Mouse (Mus musculus) urinary bladder, postnatal 25 days (tissue): Measurements from ENCODE around the gene Phactr4.
A peak's percentile ranks its signal among the peaks of the same experiment; 100 is the strongest.
"Not testable (repeated sequence)": the region's sequence is repeated elsewhere in the genome, so short reads cannot be mapped to it uniquely, and the experiment has no call there.

ENCODE experiments used
- DNase-seq: peaks from one replicate; pipeline ENCODE4 v3.0.0; 2022; ENCODE audit warnings: low spot score

The Phactr4 gene

GRCm38 (mm10) chr4:132421923-132422782, at the start of gene Phactr4:
Gene Phactr4 (minus strand): TSS chr4:132422489.
- DNase-seq = peak; percentile 90

DNA sequence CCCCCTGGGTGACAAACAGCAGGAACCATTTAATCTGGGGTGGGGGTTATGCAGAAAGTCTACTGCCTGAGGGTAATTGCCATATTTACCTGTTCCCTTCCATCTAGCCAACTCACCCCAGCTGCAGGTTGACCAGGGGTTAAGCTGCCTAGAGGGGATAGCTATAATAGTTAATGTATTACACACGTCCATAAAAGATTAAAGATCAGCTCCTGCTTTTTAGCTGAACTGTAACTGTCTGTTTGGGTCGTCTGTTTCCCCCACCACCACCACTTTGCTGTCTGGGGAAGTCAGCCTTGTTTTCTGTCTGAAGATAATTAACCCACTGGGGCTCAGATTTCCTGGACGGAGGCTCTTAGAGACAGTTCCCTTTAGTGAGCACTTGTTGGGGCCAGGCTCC, 47.6 kb upstream of the Phactr4 start:
- DNase-seq = no peak

- DNase-seq = no peak
Observed at GRCm38 (mm10) chr4:132464255-132464613, 41.9 kb upstream of the Phactr4 start.

- DNase-seq = peak; percentile 85
Observed at GRCm38 (mm10) chr4:132463430-132464254, 41.4 kb upstream of the Phactr4 start, which contains the start of gene Med18. Gene Med18 (minus strand): TSS chr4:132463921.

GRCm38 (mm10) chr4:132462836-132463235, 40.5 kb upstream of the Phactr4 start:
- no peak for DNase-seq

DNA sequence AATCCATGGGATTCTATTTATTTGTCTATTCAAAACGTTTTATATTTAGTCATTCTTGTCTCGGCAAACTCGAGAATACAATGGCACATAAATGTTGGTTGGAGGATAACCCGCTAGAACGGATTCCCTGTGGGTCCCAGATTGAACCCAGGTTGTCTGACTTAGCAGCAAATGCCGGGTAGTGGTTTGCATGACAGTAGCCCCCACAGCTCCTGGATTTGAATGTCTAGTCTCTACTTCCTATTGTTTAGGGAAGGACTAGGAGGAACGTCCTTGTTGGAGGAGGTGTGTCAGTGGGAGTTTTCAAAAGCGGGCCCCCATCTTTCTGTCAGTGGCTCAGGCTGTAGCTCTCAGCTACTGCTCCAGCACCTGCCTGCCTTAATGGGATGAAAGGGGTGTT, 37.9 kb upstream of the Phactr4 start:
- no peak for DNase-seq

DNA sequence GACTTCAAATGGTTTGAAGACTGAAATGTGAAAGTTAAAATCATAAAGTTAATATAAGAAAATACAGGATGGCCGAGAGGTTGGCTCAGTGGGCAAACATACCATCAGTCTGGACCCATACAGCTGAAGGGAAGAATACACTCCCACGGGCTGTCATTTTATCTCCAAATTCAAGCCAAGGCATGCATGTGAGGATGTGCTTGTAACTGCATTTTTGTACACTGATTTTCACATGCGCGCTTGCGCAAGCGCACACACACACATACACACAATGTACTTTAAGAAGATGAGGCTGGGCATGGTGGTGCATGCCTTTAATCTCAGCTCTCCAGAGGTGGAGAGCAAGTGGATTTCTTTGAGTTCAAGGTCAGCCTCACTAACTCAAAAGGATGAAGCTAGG, 33.3 kb upstream of the Phactr4 start:
- no peak for DNase-seq

DNA sequence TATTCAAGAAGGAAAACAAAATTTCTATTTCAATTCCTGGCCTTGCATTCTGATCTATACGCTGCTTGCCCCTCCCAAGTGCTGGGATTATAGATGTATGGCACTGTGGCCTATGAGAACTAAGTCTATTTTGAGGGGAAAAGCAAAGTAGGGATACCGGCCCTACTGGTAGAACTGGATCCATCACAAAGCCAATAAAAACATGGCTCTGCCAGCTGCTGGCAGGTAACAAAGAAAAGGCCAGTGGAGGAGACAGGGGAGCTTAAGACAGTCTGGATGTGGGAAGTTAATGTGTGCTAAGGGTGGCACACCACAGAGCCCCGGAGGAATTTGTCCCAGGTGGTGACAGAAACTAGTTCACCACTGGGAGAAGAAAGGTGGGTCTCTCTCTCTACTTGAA, 32.9 kb upstream of the Phactr4 start:
- DNase-seq = peak; percentile 31

DNA sequence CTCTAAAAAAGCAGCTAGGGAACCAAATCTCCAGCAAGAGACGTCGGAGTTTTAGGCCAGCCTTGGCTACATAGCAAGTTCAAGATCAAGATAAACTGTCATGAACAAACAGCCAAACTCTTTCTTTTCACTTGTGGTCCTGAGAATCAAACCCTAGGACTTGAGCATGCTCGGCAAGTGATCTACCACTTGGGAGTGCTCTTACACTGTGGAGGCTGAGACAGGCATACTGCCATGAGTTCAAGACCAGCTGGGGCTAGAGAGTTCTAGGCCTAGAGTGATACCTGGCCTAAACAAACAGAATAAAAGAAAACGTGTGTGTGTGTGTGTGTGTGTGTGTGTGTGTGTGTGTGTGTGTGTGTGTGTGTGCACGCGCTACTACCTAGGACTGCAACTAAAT, 31.9 kb upstream of the Phactr4 start:
- no peak for DNase-seq

- no peak for DNase-seq
Observed at GRCm38 (mm10) chr4:132449778-132450177, 27.5 kb upstream of the Phactr4 start.

DNA sequence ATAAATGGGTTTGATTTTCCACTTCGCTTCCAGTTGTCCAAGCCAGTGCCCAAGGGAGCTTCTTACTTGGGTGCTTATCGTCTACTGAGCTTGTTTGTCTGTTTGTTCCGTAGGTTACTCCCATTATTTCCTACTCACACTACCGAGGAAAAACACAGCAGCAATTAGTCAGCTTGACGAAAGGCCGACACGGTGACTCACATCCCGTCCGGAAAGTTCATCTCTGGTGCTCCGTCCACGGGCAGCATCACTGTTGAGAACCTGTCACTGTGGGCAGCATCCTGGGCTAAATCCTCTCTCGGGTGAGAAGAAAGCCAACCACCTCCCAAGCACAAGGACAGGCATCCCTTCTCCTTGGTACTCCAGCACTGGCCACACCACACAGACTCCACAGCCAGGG, 23.8 kb upstream of the Phactr4 start:
- DNase-seq = no peak

GRCm38 (mm10) chr4:132444516-132444915, 22.2 kb upstream of the Phactr4 start:
- DNase-seq = no peak

GRCm38 (mm10) chr4:132437857-132438256, 15.6 kb upstream of the Phactr4 start:
- no peak for DNase-seq

- DNase-seq = no peak
Observed at GRCm38 (mm10) chr4:132432717-132433372, 10.6 kb upstream of the Phactr4 start.

- DNase-seq = no peak
Observed at GRCm38 (mm10) chr4:132428022-132428542, 5.8 kb upstream of the Phactr4 start.

DNA sequence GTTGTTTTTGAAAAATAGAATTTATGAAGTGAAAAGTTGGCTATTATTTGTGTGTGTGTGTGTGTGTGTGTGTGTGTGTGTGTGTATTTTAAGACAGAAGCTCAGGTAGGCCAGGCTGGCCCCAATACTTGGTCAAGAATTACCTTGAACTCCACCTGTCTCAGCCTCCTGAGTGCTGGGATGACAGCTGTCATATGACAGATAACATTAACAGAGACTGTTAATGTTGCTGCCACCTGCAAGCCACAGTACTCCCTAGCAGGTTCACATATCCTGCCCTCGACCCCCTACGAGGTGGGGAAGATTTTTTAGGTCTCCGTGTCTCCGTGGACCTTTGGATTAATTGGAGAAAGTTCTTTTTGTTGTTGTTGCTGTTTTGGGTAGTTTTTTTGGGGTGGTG, 5.2 kb upstream of the Phactr4 start:
- no peak for DNase-seq

DNA sequence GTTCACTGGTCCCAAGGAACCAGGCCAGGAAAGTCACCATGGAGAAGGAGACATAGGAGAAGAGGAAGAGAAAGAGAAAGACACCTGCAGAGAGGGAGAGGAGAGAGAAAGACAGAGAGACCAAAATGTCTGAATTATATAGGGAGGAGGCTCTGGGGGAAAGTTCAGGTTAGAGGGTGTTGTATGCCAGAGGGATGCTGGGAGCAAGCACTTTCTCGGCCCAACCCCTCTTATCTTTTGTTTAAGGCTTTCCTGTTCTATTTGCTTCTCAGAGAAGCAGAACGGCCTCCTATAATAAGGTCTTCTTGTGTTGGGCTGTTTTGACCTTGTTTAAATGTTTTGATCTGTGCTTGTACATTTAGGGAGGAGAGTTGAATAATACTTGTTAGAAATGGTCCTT, 3.7 kb upstream of the Phactr4 start:
- no peak for DNase-seq

DNA sequence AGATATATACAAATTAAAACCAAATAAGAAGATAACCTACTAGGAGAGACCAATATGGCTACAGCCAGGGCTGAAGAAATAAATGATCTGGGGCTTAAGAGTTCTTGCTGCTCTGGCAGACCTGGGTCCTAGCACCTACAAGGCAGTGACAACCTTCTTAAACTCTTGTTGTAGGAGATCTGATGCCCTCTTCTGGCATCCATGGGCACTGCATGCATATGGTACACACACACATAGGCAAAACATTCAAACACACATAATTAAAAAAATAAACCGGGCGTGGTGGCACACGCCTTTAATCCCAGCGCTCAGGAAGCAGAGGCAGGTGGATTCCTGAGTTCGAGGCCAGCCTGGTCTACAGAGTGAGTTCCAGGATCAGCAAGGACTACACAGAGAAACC, 2.5 kb upstream of the Phactr4 start:
- DNase-seq = no peak

DNA sequence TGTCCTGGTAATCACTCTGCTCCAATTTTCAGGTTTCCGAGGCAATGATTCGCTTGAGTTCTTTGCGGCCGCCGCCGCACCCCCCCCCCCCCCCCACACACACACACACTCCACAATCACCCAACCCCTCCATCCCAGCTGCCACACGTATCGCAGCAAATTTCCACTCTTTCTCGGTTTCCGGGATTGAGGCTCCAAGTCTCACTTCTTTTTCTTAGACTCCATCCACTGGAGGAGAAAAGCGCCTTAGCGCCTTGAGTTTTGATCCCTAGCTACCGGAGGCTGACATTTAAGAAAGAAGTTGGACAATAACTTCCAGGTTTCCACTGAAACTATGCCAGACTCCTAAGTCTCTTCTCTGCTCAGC, 750 bp downstream of the Phactr4 start:
- no peak for DNase-seq

DNA sequence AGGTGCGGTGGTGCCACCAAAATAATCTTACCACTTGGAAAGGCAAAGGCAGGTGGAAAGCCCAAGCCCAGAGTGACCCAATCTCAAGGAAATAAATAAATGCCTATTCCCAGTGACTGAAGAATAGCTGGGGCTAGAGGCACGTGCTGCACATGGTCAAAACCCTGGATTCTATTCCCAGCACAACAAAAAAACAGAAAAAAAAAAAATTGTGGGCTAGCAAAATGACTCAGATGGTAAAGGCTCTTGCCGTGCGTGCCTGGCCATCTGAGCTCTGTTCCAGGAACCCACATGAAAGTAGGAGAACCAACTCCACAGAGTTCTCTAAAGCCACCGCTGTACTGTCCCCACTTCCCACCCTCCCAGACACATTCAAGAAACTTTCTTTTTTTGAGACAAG, 1.8 kb downstream of the Phactr4 start:
- DNase-seq = no peak

GRCm38 (mm10) chr4:132415966-132416365, 6.3 kb downstream of the Phactr4 start:
- DNase-seq = no peak

DNA sequence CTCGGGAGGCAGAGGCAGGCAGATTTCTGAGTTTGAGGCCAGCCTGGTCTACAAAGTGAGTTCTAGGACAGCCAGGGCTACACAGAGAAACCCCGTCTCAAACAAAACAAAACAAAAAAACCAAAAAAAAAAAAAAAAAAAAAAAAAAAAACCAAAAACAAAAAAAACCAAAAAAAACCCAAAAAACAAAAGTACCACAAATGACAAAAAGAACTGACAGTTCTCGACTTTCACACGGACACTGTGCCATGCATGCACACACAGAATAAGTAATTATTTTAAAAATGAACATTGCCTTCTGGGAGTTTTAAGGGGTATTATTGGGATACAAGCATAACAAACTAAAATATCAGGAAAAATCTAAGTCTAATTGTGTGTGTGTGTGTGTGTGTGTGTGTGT, 9.0 kb downstream of the Phactr4 start:
- not testable (repeated sequence) for DNase-seq
